Mouse (Mus musculus): ENCODE data around the gene Evx2. TPM values are rescaled to one million over a fixed set of nuclear protein-coding genes. Genes with fewer than 3 reads are reported as not detected.

Gene Evx2
- polyA plus RNA-seq, 1 experiment: not detected

DNA sequence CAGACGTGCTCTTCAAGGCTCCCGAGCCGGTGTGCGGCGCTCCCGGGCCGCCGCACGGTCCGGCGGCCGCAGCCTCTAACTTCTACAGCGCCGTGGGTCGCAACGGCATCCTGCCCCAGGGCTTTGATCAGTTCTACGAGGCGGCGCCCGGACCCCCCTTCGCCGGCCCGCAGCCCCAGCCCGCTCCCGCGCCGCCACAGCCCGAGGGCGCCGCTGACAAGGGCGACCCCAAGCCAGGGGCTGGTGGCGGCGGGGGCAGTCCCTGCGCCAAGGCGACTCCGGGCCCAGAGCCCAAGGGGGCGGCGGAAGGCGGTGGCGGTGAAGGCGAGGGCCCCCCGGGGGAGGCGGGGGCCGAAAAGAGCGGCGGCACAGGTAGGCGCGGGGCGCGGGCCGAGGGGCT is 23.4 kb upstream of the Evx2 start:
- TF ChIP-seq POLR2A (IDR thresholded peaks at IDR 0.05; ENCODE audit: borderline replicate concordance, low read depth, low read length) (no peak), CTCF (IDR thresholded peaks at IDR 0.05; ENCODE audit: low read depth, low read length) (no peak)
- H3K4me1 ChIP-seq (ENCODE audit: control insufficient read depth, insufficient read depth, low read length): no peaks in the 10 kb centered on the region
- no peak overlapping the region for H3K27ac ChIP-seq (ENCODE audit: insufficient read depth, low read depth, low read length)
- no peak overlapping the region for H3K4me3 ChIP-seq (ENCODE audit: insufficient read depth, low read length)

DNA sequence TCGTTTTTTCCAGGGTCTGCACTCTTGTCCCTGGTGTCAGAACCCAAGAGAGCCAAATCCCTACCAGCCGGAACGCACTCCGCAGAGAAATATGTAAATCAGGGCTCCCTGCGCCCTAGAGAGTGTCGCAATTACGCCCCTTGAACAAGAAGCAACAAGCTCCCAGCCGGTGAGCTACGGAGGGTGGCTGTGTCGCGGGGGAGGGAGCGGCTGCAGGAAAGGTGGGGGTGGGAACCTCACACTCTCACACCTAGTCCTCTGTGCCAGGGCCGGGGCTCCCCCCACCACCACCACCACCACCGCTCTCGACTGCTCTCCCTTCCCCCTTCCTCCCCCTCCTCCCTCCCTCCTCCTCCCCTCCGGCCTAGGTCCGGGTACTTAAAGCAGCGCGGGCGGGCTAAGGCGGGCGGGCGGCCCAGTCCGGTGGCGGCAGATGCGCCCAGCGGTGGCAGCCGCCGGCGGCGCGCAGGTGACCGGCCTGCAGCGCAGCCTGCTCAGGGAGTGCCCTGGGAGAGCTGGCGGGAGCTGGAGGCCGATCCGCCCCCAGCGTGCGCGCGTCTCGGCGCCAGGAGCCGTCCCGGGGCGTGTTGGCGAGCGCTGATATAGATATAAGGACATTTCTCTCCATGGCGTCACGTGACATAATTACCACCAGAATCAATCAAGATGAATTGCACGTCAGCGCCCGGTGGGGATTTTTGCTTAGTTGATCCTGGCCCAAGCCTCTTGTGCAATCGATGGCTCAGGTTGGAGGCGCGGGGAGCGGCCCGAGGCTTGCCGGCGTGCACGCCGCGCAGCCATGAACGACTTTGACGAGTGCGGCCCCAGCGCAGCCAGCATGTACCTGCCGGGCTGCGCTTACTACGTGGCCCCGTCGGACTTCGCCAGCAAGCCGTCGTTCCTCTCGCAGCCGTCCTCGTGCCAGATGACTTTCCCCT is 22.5 kb upstream of the Evx2 start:
- Histone ChIP-seq H3K4me3 (ENCODE audit: insufficient read depth, low read length) (no peak overlapping the region), H3K27ac (ENCODE audit: insufficient read depth, low read depth, low read length) (no peak overlapping the region)

DNA sequence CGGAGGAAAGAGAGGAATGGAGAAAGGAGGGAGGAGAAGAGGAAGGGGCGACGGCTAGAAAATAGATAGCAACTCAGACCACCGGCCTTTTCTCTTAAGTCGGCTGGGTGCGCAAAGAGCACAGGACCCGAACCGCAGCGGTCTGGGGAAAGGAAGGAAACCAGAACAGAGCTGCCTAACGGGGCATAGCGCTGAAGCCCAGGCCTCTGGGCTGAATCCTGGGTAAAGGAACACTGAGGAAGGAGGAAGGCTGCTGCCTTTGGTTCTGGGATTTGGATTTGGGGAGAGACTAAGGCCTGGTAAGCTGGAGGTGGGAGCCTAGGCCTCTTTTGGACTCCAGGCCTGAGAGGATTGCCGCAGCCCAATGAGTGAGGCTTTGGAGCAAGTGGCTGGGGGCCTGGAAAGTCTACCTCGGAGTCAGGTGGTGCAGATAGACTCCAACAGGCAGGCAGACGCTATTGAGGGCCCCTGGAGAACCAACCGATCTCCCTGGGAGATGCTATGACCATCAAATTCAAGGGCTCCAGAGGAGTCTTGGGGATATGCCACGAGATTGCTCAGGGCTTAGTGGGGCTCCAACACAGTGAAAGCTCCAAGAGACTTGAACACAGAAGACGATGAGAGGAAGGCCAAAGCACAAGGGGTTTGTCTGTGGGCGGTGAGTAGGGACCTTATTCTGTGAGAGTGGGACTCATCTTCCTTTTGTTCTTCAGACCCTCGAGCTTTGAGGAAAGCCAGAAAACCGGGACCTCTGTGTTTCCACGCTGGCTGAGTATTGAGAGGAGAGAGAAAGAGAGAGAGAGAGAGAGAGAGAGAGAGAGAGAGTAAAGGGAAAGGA is 21.4 kb upstream of the Evx2 start:
- Histone ChIP-seq H3K27ac (ENCODE audit: insufficient read depth, low read depth, low read length) (no peak overlapping the region), H3K4me1 (ENCODE audit: control insufficient read depth, insufficient read depth, low read length) (no peaks in the 10 kb centered on the region), H3K4me3 (ENCODE audit: insufficient read depth, low read length) (no peak overlapping the region)
- no peak for TF ChIP-seq CTCF (IDR thresholded peaks at IDR 0.05; ENCODE audit: low read depth, low read length)
- no peak for TF ChIP-seq POLR2A (IDR thresholded peaks at IDR 0.05; ENCODE audit: borderline replicate concordance, low read depth, low read length)

More for the DNA sequence above, 22.5 kb upstream of the Evx2 start:
- TF ChIP-seq CTCF (IDR thresholded peaks at IDR 0.05; ENCODE audit: low read depth, low read length) (no peak), POLR2A (IDR thresholded peaks at IDR 0.05; ENCODE audit: borderline replicate concordance, low read depth, low read length) (no peak)
- H3K4me1 ChIP-seq (ENCODE audit: control insufficient read depth, insufficient read depth, low read length): no peaks in the 10 kb centered on the region

DNA sequence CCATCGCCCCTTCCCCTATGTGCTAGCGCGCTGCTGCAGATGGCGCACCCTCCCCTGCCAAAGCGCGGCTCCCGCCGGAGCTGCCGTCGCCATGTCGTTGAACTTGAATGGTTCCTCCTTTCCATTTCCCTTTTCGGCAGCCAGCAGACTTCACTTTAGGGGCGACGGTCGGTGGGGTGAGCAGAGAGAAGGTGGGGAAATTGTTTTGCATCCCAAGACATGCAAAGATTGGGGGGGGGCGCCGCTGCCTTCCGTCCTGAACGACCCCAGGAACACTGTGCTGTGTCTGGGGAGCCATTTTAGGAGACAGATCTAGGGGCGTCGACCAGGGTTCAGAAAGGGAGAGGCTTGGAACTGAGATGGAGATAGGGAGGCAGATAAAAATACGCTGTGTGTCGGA is 20.6 kb upstream of the Evx2 start:
- Histone ChIP-seq H3K27ac (ENCODE audit: insufficient read depth, low read depth, low read length) (no peak overlapping the region), H3K4me3 (ENCODE audit: insufficient read depth, low read length) (no peak overlapping the region), H3K4me1 (ENCODE audit: control insufficient read depth, insufficient read depth, low read length) (no peaks in the 10 kb centered on the region)
- TF ChIP-seq POLR2A (IDR thresholded peaks at IDR 0.05; ENCODE audit: borderline replicate concordance, low read depth, low read length) (no peak), CTCF (IDR thresholded peaks at IDR 0.05; ENCODE audit: low read depth, low read length) (no peak)

DNA sequence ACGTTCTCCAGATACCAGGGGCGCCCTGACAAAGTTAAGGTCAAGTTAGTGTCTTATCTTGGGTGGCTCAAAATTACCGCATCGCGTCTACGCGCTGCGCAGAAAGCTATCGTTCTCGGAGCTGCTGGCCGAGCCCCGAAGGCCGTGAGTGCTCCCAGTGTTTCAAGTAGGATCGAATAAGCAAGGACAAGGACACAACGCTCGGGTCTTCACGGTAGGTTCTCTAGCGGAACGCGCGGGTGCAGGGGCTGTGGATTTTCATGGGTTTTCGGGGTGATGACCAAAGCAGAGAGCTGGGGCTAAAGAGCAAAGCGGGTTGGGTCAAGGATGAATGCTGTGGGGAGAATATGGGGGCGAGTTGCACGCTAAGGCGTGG is 20.2 kb upstream of the Evx2 start:
- no peak overlapping the region for H3K4me3 ChIP-seq (ENCODE audit: insufficient read depth, low read length)
- no peaks in the 10 kb centered on the region for H3K4me1 ChIP-seq (ENCODE audit: control insufficient read depth, insufficient read depth, low read length)
- no peak overlapping the region for H3K27ac ChIP-seq (ENCODE audit: insufficient read depth, low read depth, low read length)
- TF ChIP-seq CTCF (IDR thresholded peaks at IDR 0.05; ENCODE audit: low read depth, low read length): no peak
- no peak for TF ChIP-seq POLR2A (IDR thresholded peaks at IDR 0.05; ENCODE audit: borderline replicate concordance, low read depth, low read length)

DNA sequence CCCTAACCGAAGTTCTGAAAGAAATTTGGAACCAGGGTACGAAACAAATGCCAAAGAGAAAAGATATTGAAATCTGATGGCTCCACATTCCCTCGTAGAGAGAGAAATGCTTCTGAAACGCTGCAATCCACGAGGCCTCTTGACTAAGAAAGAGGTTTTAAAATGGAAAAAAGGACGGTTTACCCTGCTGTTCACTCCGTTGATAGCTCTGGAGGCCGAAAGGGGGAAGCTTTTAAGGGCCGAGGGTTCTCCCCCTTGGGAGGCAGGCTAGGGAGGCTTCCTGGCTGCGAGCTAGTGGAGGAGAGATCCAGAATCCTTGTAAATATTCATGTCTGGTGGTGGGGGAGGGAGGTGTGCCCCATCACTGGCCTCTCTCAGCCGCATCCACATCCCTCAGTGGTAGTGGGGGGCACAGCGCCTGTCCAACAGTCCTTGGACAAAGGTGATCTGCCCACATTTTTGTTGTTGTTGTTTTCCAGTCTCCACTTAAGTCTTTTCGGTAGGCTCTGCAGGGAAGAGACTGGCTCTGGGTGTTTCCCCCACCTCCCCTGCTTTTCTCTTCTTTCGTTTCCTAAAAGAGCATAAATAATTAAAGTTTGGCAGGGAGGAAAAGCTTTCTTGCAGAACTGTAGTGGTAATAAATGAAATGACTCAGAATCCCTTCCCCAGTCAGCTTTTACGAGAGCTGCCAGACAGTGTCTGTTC is 19.7 kb upstream of the Evx2 start, which contains the start of gene Hoxd11:
Gene Hoxd11, plus strand, starts transcription at position 667 of the 705 bp plus-strand sequence.
- no peak within 1 kb of the TSS for H3K4me3 ChIP-seq (ENCODE audit: insufficient read depth, low read length)
- no peaks in the 10 kb centered on the region for H3K4me1 ChIP-seq (ENCODE audit: control insufficient read depth, insufficient read depth, low read length)
- no peak within 1 kb of the TSS for H3K27ac ChIP-seq (ENCODE audit: insufficient read depth, low read depth, low read length)
- TF ChIP-seq POLR2A (IDR thresholded peaks at IDR 0.05; ENCODE audit: borderline replicate concordance, low read depth, low read length) (no peak), CTCF (IDR thresholded peaks at IDR 0.05; ENCODE audit: low read depth, low read length) (no peak)

DNA sequence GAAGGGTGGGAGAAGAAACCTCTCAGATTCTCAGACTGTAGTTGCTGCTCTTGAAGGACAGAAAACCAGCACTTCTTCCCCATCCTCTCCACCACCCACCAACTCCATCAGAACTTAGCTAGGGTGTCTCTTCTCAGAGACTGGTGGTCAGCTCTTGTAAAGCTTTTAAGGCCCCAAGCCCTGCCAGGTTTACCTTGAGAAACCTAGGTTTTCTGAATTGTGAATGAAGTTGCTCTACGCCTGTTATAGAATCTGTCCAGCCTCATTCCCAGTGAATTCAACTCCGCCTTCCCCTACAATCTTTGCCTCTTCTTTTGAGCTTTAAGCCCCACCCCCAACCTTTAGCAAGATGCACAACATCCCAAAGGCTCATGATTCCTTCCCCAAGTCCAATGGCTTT is 17.7 kb upstream of the Evx2 start:
- no peak overlapping the region for H3K27ac ChIP-seq (ENCODE audit: insufficient read depth, low read depth, low read length)

DNA sequence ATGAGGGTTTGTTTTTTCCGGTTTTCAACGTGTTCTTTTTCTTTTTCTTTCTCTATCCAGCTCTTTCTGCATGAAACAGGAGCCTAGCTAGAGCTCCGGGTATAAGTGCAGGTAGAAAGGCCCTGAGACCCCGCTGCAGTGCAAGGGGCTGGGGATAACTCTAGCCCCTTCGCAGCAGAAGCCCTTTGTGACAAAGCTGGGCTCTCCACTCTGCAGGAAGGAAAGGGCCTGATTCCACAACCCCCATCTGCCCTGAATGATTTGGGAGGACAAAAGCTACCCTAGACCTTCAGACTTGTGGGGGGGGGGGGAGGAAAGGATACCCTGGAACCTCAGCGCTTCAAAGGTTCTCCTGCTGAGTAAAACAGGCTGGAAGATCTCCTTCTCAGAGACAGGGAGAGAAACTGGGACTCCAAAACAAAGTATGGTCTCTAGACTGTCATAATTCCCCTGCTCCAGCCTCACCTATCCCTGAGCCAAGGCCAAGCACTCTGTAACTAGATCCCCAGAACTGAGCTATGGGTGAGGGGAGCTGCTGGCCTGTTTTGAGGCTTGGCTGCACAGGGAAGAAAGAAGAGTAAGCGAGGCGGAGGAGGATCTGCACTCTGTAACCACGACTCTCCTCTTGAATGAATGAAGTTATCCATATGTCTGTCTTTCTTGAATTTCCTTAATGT is 17.2 kb upstream of the Evx2 start:
- Histone ChIP-seq H3K27ac (ENCODE audit: insufficient read depth, low read depth, low read length) (no peak overlapping the region), H3K4me1 (ENCODE audit: control insufficient read depth, insufficient read depth, low read length) (0 out of 2 replicates have a peak, but pooled peaks cover 2% of the 10 kb centered on the region), H3K4me3 (ENCODE audit: insufficient read depth, low read length) (no peak overlapping the region)
- TF ChIP-seq POLR2A (IDR thresholded peaks at IDR 0.05; ENCODE audit: borderline replicate concordance, low read depth, low read length) (no peak), CTCF (IDR thresholded peaks at IDR 0.05; ENCODE audit: low read depth, low read length) (no peak)

More for the DNA sequence above, 17.7 kb upstream of the Evx2 start:
- Histone ChIP-seq H3K4me1 (ENCODE audit: control insufficient read depth, insufficient read depth, low read length) (0 out of 2 replicates have a peak, but pooled peaks cover 2% of the 10 kb centered on the region), H3K4me3 (ENCODE audit: insufficient read depth, low read length) (no peak overlapping the region)
- no peak for TF ChIP-seq CTCF (IDR thresholded peaks at IDR 0.05; ENCODE audit: low read depth, low read length)
- TF ChIP-seq POLR2A (IDR thresholded peaks at IDR 0.05; ENCODE audit: borderline replicate concordance, low read depth, low read length): no peak
